Mouse (Mus musculus): ENCODE measurements around the gene Rfx7. TPM values are rescaled to one million over a fixed set of nuclear protein-coding genes. Genes with fewer than 3 reads are reported as not detected.
"Not testable (repeated sequence)": the region's sequence is repeated elsewhere in the genome, so short reads cannot be mapped to it uniquely, and the experiment has no call there.

The Rfx7 gene
- total and polyA plus RNA-seq, 2 experiments from 2014 or later = 3.1 to 18.9 TPM

GRCm38 (mm10) chr9:72639843-72640621 lies 108.0 kb downstream of the Rfx7 start:
- 1% methylated on average over 27 of the region's 27 CpGs for WGBS
- H3K9ac ChIP-seq (replicated peaks; ENCODE audit: low read depth, low read length) = peak overlapping the region; percentile 53
- no peak for TF ChIP-seq CTCF (IDR thresholded peaks at IDR 0.05; ENCODE audit: low read depth)
- peak; percentile 80 for TF ChIP-seq EP300 (IDR thresholded peaks at IDR 0.05; ENCODE audit: low read depth)
- H3K4me1 ChIP-seq (ENCODE audit: control insufficient read depth, insufficient read depth) = peaks cover 24% of the 10 kb centered on the region
- peak overlapping the region; percentile 36 for H3K4me3 ChIP-seq (ENCODE audit: low read depth, low read length)
- no peaks in the 10 kb centered on the region for H3K9me3 ChIP-seq (replicated peaks; ENCODE audit: control insufficient read depth, low read length)
- H3K27ac ChIP-seq (ENCODE audit: low read depth) = peak overlapping the region; percentile 99
- ATAC-seq (ENCODE audit: insufficient read depth, low read depth) (peak; percentile 93), DNase-seq (ENCODE audit: low spot score) (peak; percentile 96)
- no peaks in the 10 kb centered on the region for H3K27me3 ChIP-seq (ENCODE audit: control insufficient read depth, insufficient read depth, low read length)
- peak overlapping the region; percentile 57 for H3K4me2 ChIP-seq (ENCODE audit: low read depth, low read length)
- H3K36me3 ChIP-seq (replicated peaks; ENCODE audit: control insufficient read depth, insufficient read depth, low read length) = no peaks in the 10 kb centered on the region

- no peaks in the 10 kb centered on the region for H3K9me3 ChIP-seq (replicated peaks; ENCODE audit: control insufficient read depth, low read length)
- WGBS = 13% methylated on average over 7 of the region's 7 CpGs
- peaks cover 24% of the 10 kb centered on the region for H3K4me1 ChIP-seq (ENCODE audit: control insufficient read depth, insufficient read depth)
- H3K9ac ChIP-seq (replicated peaks; ENCODE audit: low read depth, low read length) = peak overlapping the region; percentile 46
- H3K4me3 ChIP-seq (ENCODE audit: low read depth, low read length) = no peak overlapping the region
- peak overlapping the region; percentile 99 for H3K27ac ChIP-seq (ENCODE audit: low read depth)
- no peak for TF ChIP-seq EP300 (IDR thresholded peaks at IDR 0.05; ENCODE audit: low read depth)
- no peak for TF ChIP-seq CTCF (IDR thresholded peaks at IDR 0.05; ENCODE audit: low read depth)
- no peaks in the 10 kb centered on the region for H3K27me3 ChIP-seq (ENCODE audit: control insufficient read depth, insufficient read depth, low read length)
- ATAC-seq (ENCODE audit: insufficient read depth, low read depth) = peak; percentile 9; the same call in 1 of the 2 replicates
- no peak for DNase-seq (ENCODE audit: low spot score)
- no peaks in the 10 kb centered on the region for H3K36me3 ChIP-seq (replicated peaks; ENCODE audit: control insufficient read depth, insufficient read depth, low read length)
- peak overlapping the region; percentile 57 for H3K4me2 ChIP-seq (ENCODE audit: low read depth, low read length)
Measured at GRCm38 (mm10) chr9:72640642-72641041, 108.6 kb downstream of the Rfx7 start.

- WGBS = 40% methylated on average over 6 of the region's 6 CpGs
- H3K36me3 ChIP-seq (replicated peaks; ENCODE audit: control insufficient read depth, insufficient read depth, low read length) = no peaks in the 10 kb centered on the region
- H3K4me2 ChIP-seq (ENCODE audit: low read depth, low read length) = peak overlapping the region; percentile 57
- ATAC-seq (ENCODE audit: insufficient read depth, low read depth) (peak; percentile 24), DNase-seq (ENCODE audit: low spot score) (peak; percentile 65)
- H3K4me3 ChIP-seq (ENCODE audit: low read depth, low read length) = no peak overlapping the region
- peak overlapping the region; percentile 99 for H3K27ac ChIP-seq (ENCODE audit: low read depth)
- H3K9ac ChIP-seq (replicated peaks; ENCODE audit: low read depth, low read length) = peak overlapping the region; percentile 46
- H3K9me3 ChIP-seq (replicated peaks; ENCODE audit: control insufficient read depth, low read length) = no peaks in the 10 kb centered on the region
- peak; percentile 48; the same call in 1 of the 2 replicates for TF ChIP-seq EP300 (IDR thresholded peaks at IDR 0.05; ENCODE audit: low read depth)
- TF ChIP-seq CTCF (IDR thresholded peaks at IDR 0.05; ENCODE audit: low read depth) = no peak
- H3K4me1 ChIP-seq (ENCODE audit: control insufficient read depth, insufficient read depth) = peaks cover 24% of the 10 kb centered on the region
- H3K27me3 ChIP-seq (ENCODE audit: control insufficient read depth, insufficient read depth, low read length) = no peaks in the 10 kb centered on the region
Measured at GRCm38 (mm10) chr9:72641093-72641680, 109.1 kb downstream of the Rfx7 start.

- Histone ChIP-seq H3K27ac (ENCODE audit: low read depth) (peak overlapping the region; percentile 78), H3K4me1 (ENCODE audit: control insufficient read depth, insufficient read depth) (peaks cover 24% of the 10 kb centered on the region)
- H3K36me3 ChIP-seq (replicated peaks; ENCODE audit: control insufficient read depth, insufficient read depth, low read length); H3K9ac ChIP-seq (replicated peaks; ENCODE audit: low read depth, low read length); H3K9me3 ChIP-seq (replicated peaks; ENCODE audit: control insufficient read depth, low read length); H3K4me2 ChIP-seq (ENCODE audit: low read depth, low read length); H3K27me3 ChIP-seq (ENCODE audit: control insufficient read depth, insufficient read depth, low read length); DNase-seq (ENCODE audit: low spot score); ATAC-seq (ENCODE audit: insufficient read depth, low read depth); H3K4me3 ChIP-seq (ENCODE audit: low read depth, low read length): not testable (repeated sequence)
- WGBS = 90% methylated on average over 4 of the region's 4 CpGs
Measured at GRCm38 (mm10) chr9:72642756-72643447, 110.9 kb downstream of the Rfx7 start.

- no peak for TF ChIP-seq EP300 (IDR thresholded peaks at IDR 0.05; ENCODE audit: low read depth)
- no peak for TF ChIP-seq CTCF (IDR thresholded peaks at IDR 0.05; ENCODE audit: low read depth)
- ATAC-seq (ENCODE audit: insufficient read depth, low read depth) = no peak
- Histone ChIP-seq H3K9ac (replicated peaks; ENCODE audit: low read depth, low read length) (no peak overlapping the region), H3K9me3 (replicated peaks; ENCODE audit: control insufficient read depth, low read length) (no peaks in the 10 kb centered on the region), H3K27me3 (ENCODE audit: control insufficient read depth, insufficient read depth, low read length) (no peaks in the 10 kb centered on the region), H3K4me2 (ENCODE audit: low read depth, low read length) (no peak overlapping the region), H3K27ac (ENCODE audit: low read depth) (peak overlapping the region; percentile 78), H3K4me3 (ENCODE audit: low read depth, low read length) (no peak overlapping the region), H3K36me3 (replicated peaks; ENCODE audit: control insufficient read depth, insufficient read depth, low read length) (no peaks in the 10 kb centered on the region), H3K4me1 (ENCODE audit: control insufficient read depth, insufficient read depth) (peaks cover 24% of the 10 kb centered on the region)
- DNase-seq (ENCODE audit: low spot score) = no peak
- WGBS = 70% methylated on average over 6 of the region's 6 CpGs
Measured at GRCm38 (mm10) chr9:72643651-72644417, 111.8 kb downstream of the Rfx7 start.
